Mouse (Mus musculus) MEL (cell line): ENCODE measurements at regions not wholly inside any gene's neighbourhood (a gene's known extent, or its start where the extent isn't known, plus 50 kb on each side); places are given as distances from the start of the nearest gene placed in this dataset.

Experiments used
- CTCF ChIP-seq, 3 experiments: IDR thresholded peaks in 2 of 3; conservative IDR thresholded peaks in 1 of 3; 2 replicates each; pipeline ENCODE4 v1.5.1; 2011 to 2012; ENCODE audit warnings: low read length in 3 of 3, low read depth in 2 of 3, mild to moderate bottlenecking in 2 of 3, improper control_type of control experiment in 1 of 3, inconsistent platforms in 1 of 3, mixed read lengths in 1 of 3, moderate library complexity in 1 of 3; ENCODE audit not compliant: control insufficient read depth in 1 of 3, insufficient read depth in 1 of 3, poor library complexity in 1 of 3, severe bottlenecking in 1 of 3
- E2F4 ChIP-seq: IDR thresholded peaks from 2 replicates; pipeline ENCODE4 v1.6.1; 2011; ENCODE audit warnings: low read depth, low read length, improper control_type of control experiment, borderline replicate concordance
- ELF1 ChIP-seq: IDR thresholded peaks from 2 replicates; pipeline ENCODE4 v1.6.1; 2014; ENCODE audit warnings: low read depth, mild to moderate bottlenecking, inconsistent platforms, low read length, improper control_type of control experiment, moderate library complexity
- ETS1 ChIP-seq: IDR thresholded peaks from 2 replicates; pipeline ENCODE4 v1.6.1; 2012; ENCODE audit warnings: low read depth, mild to moderate bottlenecking, inconsistent platforms, low read length, improper control_type of control experiment, moderate library complexity
- GATA1 ChIP-seq: IDR thresholded peaks from 2 replicates; pipeline ENCODE4 v1.6.1; 2011; ENCODE audit warnings: low read depth, low read length, improper control_type of control experiment
- HCFC1 ChIP-seq: IDR thresholded peaks from 2 replicates; pipeline ENCODE4 v1.6.1; 2012; ENCODE audit warnings: low read depth, mild to moderate bottlenecking, inconsistent platforms, low read length, improper control_type of control experiment, moderate library complexity
- MAFK ChIP-seq: IDR thresholded peaks from 2 replicates; pipeline ENCODE4 v1.6.1; 2011; ENCODE audit warnings: low read depth, mild to moderate bottlenecking, low read length, improper control_type of control experiment, borderline replicate concordance
- MAZ ChIP-seq: IDR thresholded peaks from 2 replicates; pipeline ENCODE4 v1.6.1; 2012; ENCODE audit warnings: low read depth, mild to moderate bottlenecking, inconsistent platforms, low read length, improper control_type of control experiment
- MEF2A ChIP-seq: IDR thresholded peaks from 2 replicates; pipeline ENCODE4 v1.6.1; 2014; ENCODE audit warnings: low read depth, mild to moderate bottlenecking, inconsistent platforms, low read length, improper control_type of control experiment; ENCODE audit not compliant: poor library complexity, insufficient replicate concordance, severe bottlenecking; ENCODE audit errors: extremely low read depth
- MYC ChIP-seq: IDR thresholded peaks from 2 replicates; pipeline ENCODE4 v1.6.1; 2011; ENCODE audit warnings: low read depth, mild to moderate bottlenecking, low read length, improper control_type of control experiment, moderate library complexity
- POLR2A ChIP-seq, 2 experiments: IDR thresholded peaks; 2 replicates each; pipeline ENCODE4 v1.6.1; 2011 to 2012; ENCODE audit warnings: low read length in 2 of 2, mild to moderate bottlenecking in 2 of 2, control low read depth in 1 of 2, improper control_type of control experiment in 1 of 2, low read depth in 1 of 2, moderate library complexity in 1 of 2; ENCODE audit not compliant: control insufficient read depth in 1 of 2, insufficient read depth in 1 of 2, poor library complexity in 1 of 2
- SIN3A ChIP-seq: IDR thresholded peaks from 2 replicates; pipeline ENCODE4 v1.6.1; 2012; ENCODE audit warnings: low read length, improper control_type of control experiment, inconsistent platforms
- USF1 ChIP-seq: IDR thresholded peaks from 2 replicates; pipeline ENCODE4 v1.6.1; 2014; ENCODE audit warnings: low read depth, mild to moderate bottlenecking, inconsistent platforms, low read length, improper control_type of control experiment, moderate library complexity
- ZKSCAN1 ChIP-seq: IDR thresholded peaks from 2 replicates; pipeline ENCODE4 v1.6.1; 2012; ENCODE audit warnings: low read depth, mild to moderate bottlenecking, inconsistent platforms, low read length, improper control_type of control experiment, moderate library complexity

- TF ChIP-seq MEF2A (peak; percentile 90; the same call in 1 of the 2 replicates), CTCF (IDR thresholded peaks at IDR 0.05 in 2 of 3, conservative IDR thresholded peaks at IDR 0.05 in 1 of 3; ENCODE audit: control insufficient read depth in 1 of 3, insufficient read depth in 1 of 3, low read depth in 2 of 3, low read length in 3 of 3, poor library complexity in 1 of 3, severe bottlenecking in 1 of 3) (no peak), GATA1 (peak; percentile 90), MAFK (no peak), ETS1 (peak; percentile 79), POLR2A (IDR thresholded peaks at IDR 0.05; ENCODE audit: control insufficient read depth in 1 of 2, insufficient read depth in 1 of 2, low read depth in 1 of 2, low read length in 2 of 2, poor library complexity in 1 of 2) (no peak), E2F4 (no peak), ELF1 (no peak), SIN3A (no peak), MAZ (no peak), MYC (no peak), ZKSCAN1 (no peak), HCFC1 (no peak), USF1 (no peak)
Measured at GRCm38 (mm10) chr10:46999701-47000100, 1422.1 kb downstream of the Hace1 start.
